Mouse (Mus musculus) brown adipose tissue, adult 24 weeks (tissue): ENCODE results near the gene Iqcb1. TPM values are rescaled to one million over a fixed set of nuclear protein-coding genes. Genes with fewer than 3 reads are reported as not detected.

Experiments
- H3K27ac ChIP-seq: fragments of 200-500 bp; replicated peaks from 2 replicates; pipeline ENCODE4 v1.5.1; 2012; ENCODE audit warnings: low read depth, mild to moderate bottlenecking, low read length
- H3K4me1 ChIP-seq: fragments of 200-500 bp; 2 replicates; pipeline ENCODE4 v1.6.1; 2012; ENCODE audit warnings: low read length, mixed read lengths; ENCODE audit not compliant: control insufficient read depth, insufficient read depth, insufficient read length
- H3K4me3 ChIP-seq: fragments of 200-500 bp; 2 replicates; pipeline ENCODE4 v1.5.1; 2012; ENCODE audit warnings: low read depth, mild to moderate bottlenecking, low read length, moderate library complexity; ENCODE audit not compliant: insufficient read depth
- polyA plus RNA-seq: library from polyadenylated mRNA; stranded (reverse); fragments of >200 nt; gene quantifications from 2 replicates; pipeline ENCODE4 v1.2.4, GENCODE M21; 2012; ENCODE audit not compliant: missing spikeins, insufficient read depth, insufficient read length

Iqcb1 gene
- 15.3 and 17.4 TPM in 2 replicates for polyA plus RNA-seq

GRCm38 (mm10) chr16:36828054-36828786, at the start of gene Iqcb1:
Iqcb1 (plus strand) TSS chr16:36828385.
- peak within 1 kb of the TSS; percentile 98 for H3K4me3 ChIP-seq
- 0 out of 2 replicates have a peak, but pooled peaks cover 3% of the 10 kb centered on the region for H3K4me1 ChIP-seq
- no peak within 1 kb of the TSS for H3K27ac ChIP-seq

GRCm38 (mm10) chr16:36784146-36784545, 44.0 kb upstream of the Iqcb1 start:
- Histone ChIP-seq H3K4me1 (peaks cover 4% of the 10 kb centered on the region; the same call in 1 of the 2 replicates), H3K27ac (no peak overlapping the region), H3K4me3 (no peak overlapping the region)

- Histone ChIP-seq H3K4me1 (peaks cover 4% of the 10 kb centered on the region; the same call in 1 of the 2 replicates), H3K27ac (no peak within 1 kb of the TSS), H3K4me3 (no peak within 1 kb of the TSS)
Observed at GRCm38 (mm10) chr16:36784594-36785313, 43.4 kb upstream of the Iqcb1 start, which contains the start of gene Slc15a2. Slc15a2 (minus strand) TSS chr16:36784962.

- peaks cover 4% of the 10 kb centered on the region; the same call in 1 of the 2 replicates for H3K4me1 ChIP-seq
- H3K27ac ChIP-seq = no peak overlapping the region
- H3K4me3 ChIP-seq = no peak overlapping the region
Observed at GRCm38 (mm10) chr16:36786466-36786865, 41.7 kb upstream of the Iqcb1 start.

- Histone ChIP-seq H3K27ac (no peak overlapping the region), H3K4me1 (no peaks in the 10 kb centered on the region), H3K4me3 (no peak overlapping the region)
Observed at GRCm38 (mm10) chr16:36790166-36790565, 38.0 kb upstream of the Iqcb1 start.

- Histone ChIP-seq H3K4me1 (no peaks in the 10 kb centered on the region), H3K27ac (no peak overlapping the region), H3K4me3 (no peak overlapping the region)
Observed at GRCm38 (mm10) chr16:36794976-36795375, 33.2 kb upstream of the Iqcb1 start.

GRCm38 (mm10) chr16:36798334-36798733, 29.9 kb upstream of the Iqcb1 start:
- H3K27ac ChIP-seq = no peak overlapping the region
- no peak overlapping the region for H3K4me3 ChIP-seq
- no peaks in the 10 kb centered on the region for H3K4me1 ChIP-seq

GRCm38 (mm10) chr16:36802361-36802760, 25.8 kb upstream of the Iqcb1 start:
- H3K4me3 ChIP-seq = no peak overlapping the region
- no peaks in the 10 kb centered on the region for H3K4me1 ChIP-seq
- H3K27ac ChIP-seq = no peak overlapping the region

GRCm38 (mm10) chr16:36808616-36809015, 19.6 kb upstream of the Iqcb1 start:
- no peaks in the 10 kb centered on the region for H3K4me1 ChIP-seq
- no peak overlapping the region for H3K27ac ChIP-seq
- H3K4me3 ChIP-seq = no peak overlapping the region

GRCm38 (mm10) chr16:36813680-36814079, 14.5 kb upstream of the Iqcb1 start:
- no peaks in the 10 kb centered on the region for H3K4me1 ChIP-seq
- H3K4me3 ChIP-seq = no peak overlapping the region
- H3K27ac ChIP-seq = no peak overlapping the region

GRCm38 (mm10) chr16:36816916-36817315, 11.3 kb upstream of the Iqcb1 start:
- no peak overlapping the region for H3K27ac ChIP-seq
- no peaks in the 10 kb centered on the region for H3K4me1 ChIP-seq
- no peak overlapping the region for H3K4me3 ChIP-seq

GRCm38 (mm10) chr16:36817321-36817926, 10.8 kb upstream of the Iqcb1 start:
- no peak overlapping the region for H3K27ac ChIP-seq
- H3K4me1 ChIP-seq = no peaks in the 10 kb centered on the region
- H3K4me3 ChIP-seq = no peak overlapping the region

- Histone ChIP-seq H3K4me3 (no peak overlapping the region), H3K4me1 (no peaks in the 10 kb centered on the region), H3K27ac (no peak overlapping the region)
Observed at GRCm38 (mm10) chr16:36820016-36820415, 8.2 kb upstream of the Iqcb1 start.

GRCm38 (mm10) chr16:36820747-36821146, 7.4 kb upstream of the Iqcb1 start:
- Histone ChIP-seq H3K27ac (no peak overlapping the region), H3K4me3 (no peak overlapping the region), H3K4me1 (no peaks in the 10 kb centered on the region)

GRCm38 (mm10) chr16:36821474-36821873, 6.7 kb upstream of the Iqcb1 start:
- H3K4me1 ChIP-seq = no peaks in the 10 kb centered on the region
- H3K27ac ChIP-seq = peak overlapping the region; percentile 12; the same call in 1 of the 2 replicates
- no peak overlapping the region for H3K4me3 ChIP-seq
